Mouse (Mus musculus) heart, postnatal 14 days (tissue): ENCODE measurements around the gene Usp25. TPM values are rescaled to one million over a fixed set of nuclear protein-coding genes. Genes with fewer than 3 reads are reported as not detected.

Experiments
- DNase-seq, 2 experiments: peaks; one replicate each; pipeline ENCODE4 v3.0.0; 2021 to 2022
- intact Hi-C: fragments of 180-260 bp; cut with DNase I; formaldehyde crosslinking; loops from one replicate; pipeline ENCODE4 v1.15.1; 2025
- total RNA-seq, 2 experiments: library from RNA; stranded (reverse); gene quantifications; 2 replicates each; pipeline ENCODE4 v1.2.3; 2021

Usp25 gene
- total RNA-seq, 2 experiments from 2014 or later: 72.0 to 78.6 TPM

GRCm38 (mm10) chr16:77111268-77111667, 97.8 kb downstream of the Usp25 start:
- DNase-seq: no peak

GRCm38 (mm10) chr16:77125908-77126307, 112.4 kb downstream of the Usp25 start:
- DNase-seq: no peak
- intact Hi-C loops: loop anchor here (5.0 kb wide), 1 partner anchor 1031 kb away; no protein-coding TSS in a partner anchor

More at GRCm38 (mm10) chr16:77111268-77111667, 97.8 kb downstream of the Usp25 start:
- intact Hi-C loops: no loop called here

GRCm38 (mm10) chr16:77128683-77129082, 115.2 kb downstream of the Usp25 start:
- no peak for DNase-seq
- intact Hi-C loops: loop anchor here (5.0 kb wide), 1 partner anchor 1029 kb away; no protein-coding TSS in a partner anchor

GRCm38 (mm10) chr16:77133055-77133454, 119.5 kb downstream of the Usp25 start:
- no peak for DNase-seq
- intact Hi-C loops: no loop called here

- intact Hi-C loops: no loop called here
- DNase-seq: no peak
Observed at GRCm38 (mm10) chr16:77140651-77141050, 127.1 kb downstream of the Usp25 start.

- intact Hi-C loops: no loop called here
- DNase-seq: no peak
Observed at GRCm38 (mm10) chr16:77146801-77147200, 133.3 kb downstream of the Usp25 start.

- no peak for DNase-seq
- intact Hi-C loops: no loop called here
Observed at GRCm38 (mm10) chr16:77150338-77150737, 136.8 kb downstream of the Usp25 start.

GRCm38 (mm10) chr16:77150884-77151283, 137.4 kb downstream of the Usp25 start:
- intact Hi-C loops: no loop called here
- DNase-seq: no peak

- DNase-seq: no peak
- intact Hi-C loops: no loop called here
Observed at GRCm38 (mm10) chr16:77152288-77152687, 138.8 kb downstream of the Usp25 start.

GRCm38 (mm10) chr16:77153216-77153715, 139.8 kb downstream of the Usp25 start:
- DNase-seq: no peak
- intact Hi-C loops: no loop called here

- DNase-seq: no peak
- intact Hi-C loops: no loop called here
Observed at GRCm38 (mm10) chr16:77153815-77154214, 140.3 kb downstream of the Usp25 start.

GRCm38 (mm10) chr16:77154831-77155230, 141.3 kb downstream of the Usp25 start:
- intact Hi-C loops: no loop called here
- no peak for DNase-seq
